Mouse (Mus musculus): ENCODE data around the gene Rac1.
"Not testable (repeated sequence)": the region's sequence is repeated elsewhere in the genome, so short reads cannot be mapped to it uniquely, and the experiment has no call there.

The Rac1 gene

DNA sequence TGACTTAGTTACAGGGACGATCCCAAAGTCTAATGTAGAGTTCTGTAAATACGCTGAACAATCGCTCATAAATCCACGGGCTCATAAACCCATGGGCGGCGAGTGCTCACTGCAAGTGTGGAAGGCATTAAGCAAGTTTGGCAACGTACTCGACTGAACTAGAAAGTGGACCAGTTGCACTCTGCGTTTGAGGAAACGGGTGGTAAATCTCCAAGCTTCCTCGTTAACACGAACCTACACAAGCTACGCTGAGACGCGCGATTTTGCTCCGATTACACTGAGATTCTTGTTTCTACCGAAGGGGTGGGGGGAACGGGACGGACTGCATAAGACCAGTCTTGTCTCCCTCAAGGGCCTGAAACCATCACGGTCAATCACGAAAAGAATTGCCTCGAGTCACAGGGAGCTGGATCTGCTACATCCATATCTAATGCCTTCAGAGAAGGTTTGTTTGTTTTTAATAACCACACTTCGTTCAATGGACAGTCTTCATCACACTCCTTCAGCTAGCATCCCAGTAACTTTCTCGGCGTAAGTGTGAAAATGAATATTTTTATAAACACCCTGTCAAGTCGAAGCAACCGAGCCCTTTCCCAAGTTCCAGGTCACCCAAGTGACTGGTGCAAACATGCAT lies 1.0 kb downstream of the Rac1 start:
- no peak for DNase-seq (ENCODE audit: extremely low read depth, low read depth, low spot score)

DNA sequence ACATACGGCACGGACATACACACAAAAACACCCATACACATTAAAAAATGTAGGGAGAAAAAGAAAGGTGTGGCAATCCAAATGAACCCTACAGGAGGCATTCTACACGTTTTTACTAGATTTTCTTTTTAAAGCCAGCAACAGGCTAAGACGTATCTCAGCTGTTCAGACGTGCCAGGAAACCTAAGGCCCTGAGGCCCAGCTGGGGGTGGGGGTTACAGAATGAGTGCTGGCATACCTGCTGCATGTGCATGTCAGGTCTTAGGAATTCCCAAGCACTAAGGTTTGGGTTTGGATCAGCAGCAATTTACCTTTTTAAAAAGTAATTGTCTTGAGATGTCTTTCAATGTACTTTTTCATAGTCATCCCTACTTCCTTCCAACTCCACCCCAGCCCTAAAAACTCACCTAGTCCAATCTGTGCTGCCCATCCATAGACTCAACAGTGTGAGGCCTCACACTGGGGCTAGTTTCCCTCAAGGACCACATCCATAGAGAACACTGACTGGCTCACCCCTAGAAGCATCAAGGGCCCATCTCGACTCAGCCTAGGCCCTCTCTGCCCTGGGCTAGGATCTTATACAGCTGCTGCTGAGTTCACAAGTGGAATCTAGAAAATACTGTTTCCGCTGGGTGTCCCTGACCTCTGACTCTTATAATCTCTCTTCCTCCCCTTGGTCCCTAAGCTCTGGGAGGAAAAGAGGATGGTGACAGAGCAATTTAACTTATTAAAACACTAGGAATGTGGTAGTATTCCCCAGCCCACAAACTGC lies 2.2 kb downstream of the Rac1 start:
- DNase-seq (ENCODE audit: extremely low read depth, low read depth, low spot score): no peak

DNA sequence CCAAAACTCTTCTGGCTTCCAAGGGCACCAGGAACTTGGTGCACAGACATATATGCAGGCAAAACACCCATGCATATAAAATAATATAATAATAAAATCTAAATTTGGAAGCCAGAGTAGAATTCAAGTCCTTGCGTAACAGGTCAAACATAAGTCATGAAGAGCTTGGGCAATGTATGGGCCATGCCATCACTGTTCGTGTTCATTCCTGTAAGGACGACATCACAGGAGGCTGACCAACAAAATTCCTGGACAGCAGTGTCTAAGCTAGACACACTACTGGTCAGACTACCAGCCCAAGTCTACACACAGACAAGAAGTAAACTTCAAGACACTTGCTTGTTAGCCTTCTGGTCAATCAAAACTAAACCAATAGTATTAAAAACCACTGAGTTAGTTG lies 5.0 kb downstream of the Rac1 start:
- peak; percentile 45 for DNase-seq (ENCODE audit: extremely low read depth, low read depth, low spot score)

DNA sequence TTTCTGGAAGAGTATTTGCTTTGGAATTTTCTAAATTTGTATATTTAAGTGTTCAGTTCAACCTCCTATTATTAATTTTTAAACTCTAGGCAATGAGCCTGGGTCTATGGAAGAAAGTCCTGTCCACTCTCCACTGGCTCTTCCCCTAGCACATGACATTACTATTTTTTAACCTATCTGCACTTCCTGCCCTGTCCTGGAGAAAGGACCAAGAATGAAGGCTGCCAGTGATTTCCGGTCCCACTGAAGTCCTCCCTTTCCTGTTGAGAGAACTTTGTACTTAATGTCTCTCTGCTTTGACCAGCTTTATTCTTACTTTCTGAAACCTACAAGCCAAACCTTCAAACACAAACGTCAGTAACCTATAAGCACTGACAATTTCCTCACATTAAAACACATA lies 7.4 kb downstream of the Rac1 start:
- DNase-seq (ENCODE audit: extremely low read depth, low read depth, low spot score): no peak

DNA sequence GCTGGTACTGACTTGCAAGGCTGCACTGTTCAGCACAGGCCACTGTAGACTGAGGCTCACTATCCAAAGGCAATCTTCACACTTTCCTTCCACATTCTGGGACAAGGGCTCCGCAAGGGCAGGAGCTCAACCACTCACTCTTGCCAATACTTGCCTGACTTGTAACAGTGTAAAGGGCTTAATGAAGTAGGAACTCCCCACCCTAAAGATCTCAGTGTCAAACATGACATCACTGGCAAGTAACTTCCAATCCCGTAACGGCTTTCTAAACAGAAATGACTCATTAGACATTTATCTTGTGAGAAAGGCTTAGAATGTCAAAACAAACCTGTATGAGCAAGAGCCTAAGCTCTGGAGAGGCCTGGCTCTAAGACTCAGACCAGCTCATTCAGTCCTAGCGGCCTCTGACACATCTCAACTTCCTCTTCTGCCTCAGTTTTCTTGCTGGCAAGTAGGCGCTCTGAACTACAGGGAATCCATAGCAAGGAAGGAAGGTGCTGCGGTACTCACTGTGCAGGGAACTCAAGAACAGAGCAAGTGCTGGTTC lies 9.7 kb downstream of the Rac1 start:
- DNase-seq (ENCODE audit: extremely low read depth, low read depth, low spot score): peak; percentile 63

DNA sequence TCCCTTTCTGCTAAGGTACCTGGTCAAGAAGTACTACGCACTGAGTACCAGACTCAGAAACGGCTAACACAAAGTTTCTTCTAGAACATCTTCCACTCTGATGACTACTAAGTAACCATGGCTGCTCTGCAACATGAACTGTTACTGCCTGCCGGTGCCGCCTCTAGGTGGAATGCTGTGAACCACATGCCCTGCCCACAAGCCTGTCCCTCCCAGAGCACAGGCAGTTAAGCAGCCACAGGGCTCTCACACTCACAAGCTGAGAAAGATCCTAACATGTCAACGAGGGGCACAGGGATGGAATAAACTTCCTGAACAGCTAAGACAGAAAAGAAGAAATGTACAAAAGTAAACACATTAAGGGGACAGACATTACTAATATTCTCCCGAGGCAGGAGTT lies 10.4 kb downstream of the Rac1 start:
- no peak for DNase-seq (ENCODE audit: extremely low read depth, low read depth, low spot score)

DNA sequence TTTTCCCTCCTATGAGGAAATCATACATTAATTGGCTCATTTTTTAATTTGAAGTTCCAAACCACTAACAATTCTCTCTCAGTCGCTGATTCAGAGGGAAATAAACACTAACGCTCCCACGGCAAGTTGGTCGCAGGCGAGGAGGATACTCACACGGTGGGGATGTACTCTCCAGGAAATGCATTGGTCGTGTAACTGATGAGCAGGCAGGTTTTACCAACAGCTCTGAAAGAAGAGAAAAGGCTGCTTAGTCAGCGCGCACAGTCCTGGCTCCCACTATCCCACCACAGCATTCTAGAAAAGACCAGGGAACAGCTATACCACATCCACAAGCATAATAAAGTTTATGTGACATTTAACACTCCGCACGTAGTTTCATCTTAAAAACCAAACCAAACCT lies 10.8 kb downstream of the Rac1 start:
- no peak for DNase-seq (ENCODE audit: extremely low read depth, low read depth, low spot score)

DNA sequence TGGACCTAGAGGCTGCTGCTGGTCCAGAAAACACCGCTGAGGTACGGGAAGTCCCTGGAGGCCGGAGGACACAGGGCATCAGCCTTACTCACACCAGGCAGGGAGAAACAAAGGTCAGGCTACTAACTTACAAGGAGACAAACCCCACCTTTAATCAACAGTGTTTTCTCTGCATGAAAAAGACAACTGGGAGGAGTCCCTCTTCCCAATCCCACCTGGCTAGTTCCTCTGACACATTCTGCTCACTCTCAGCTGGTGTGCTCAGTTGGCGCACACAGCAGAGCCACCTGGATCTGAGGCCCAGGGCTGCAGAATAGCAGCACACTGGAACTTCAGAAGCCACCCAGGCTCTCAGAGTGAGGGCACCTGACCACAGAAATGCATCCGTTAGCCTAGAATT lies 13.0 kb downstream of the Rac1 start:
- no peak for DNase-seq (ENCODE audit: extremely low read depth, low read depth, low spot score)

DNA sequence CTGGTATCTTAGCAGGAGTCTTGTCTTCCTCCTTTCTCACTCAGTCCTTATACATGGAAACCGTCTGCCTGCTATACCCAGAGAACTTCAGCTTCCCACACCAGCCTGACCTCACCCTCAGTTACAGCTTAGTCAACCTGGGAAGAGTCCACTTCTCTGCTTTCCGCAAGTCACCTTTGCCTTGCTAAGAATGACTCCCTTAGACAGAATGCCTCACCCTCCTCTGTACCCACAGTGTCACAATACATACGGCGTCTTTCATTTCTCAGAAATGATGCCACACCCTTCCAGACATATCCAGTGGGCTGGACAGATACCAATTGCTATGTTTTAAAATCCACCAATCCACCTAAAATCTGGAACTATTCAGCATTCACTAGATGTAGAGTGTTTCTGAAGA lies 15.5 kb downstream of the Rac1 start:
- peak; percentile 19 for DNase-seq (ENCODE audit: extremely low read depth, low read depth, low spot score)

DNA sequence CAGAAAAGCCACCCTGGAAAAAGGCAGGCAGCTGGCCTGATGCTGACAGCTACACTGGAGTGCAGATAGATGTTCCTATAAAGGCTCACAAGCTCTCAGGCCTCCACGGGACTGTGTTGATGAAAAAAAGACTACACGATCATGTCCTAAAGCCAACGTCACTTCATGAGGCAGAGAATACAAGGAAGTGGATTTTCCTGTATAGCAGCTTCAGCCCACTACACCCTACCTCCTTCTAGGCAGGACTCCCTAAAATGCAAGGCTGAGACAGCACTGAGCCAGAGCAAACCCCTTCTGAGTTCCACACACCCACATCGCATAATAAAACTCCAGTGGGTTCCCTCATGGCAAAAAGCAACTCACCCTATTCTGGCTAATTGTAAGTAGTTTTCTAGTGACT lies 16.3 kb downstream of the Rac1 start:
- no peak for DNase-seq (ENCODE audit: extremely low read depth, low read depth, low spot score)

DNA sequence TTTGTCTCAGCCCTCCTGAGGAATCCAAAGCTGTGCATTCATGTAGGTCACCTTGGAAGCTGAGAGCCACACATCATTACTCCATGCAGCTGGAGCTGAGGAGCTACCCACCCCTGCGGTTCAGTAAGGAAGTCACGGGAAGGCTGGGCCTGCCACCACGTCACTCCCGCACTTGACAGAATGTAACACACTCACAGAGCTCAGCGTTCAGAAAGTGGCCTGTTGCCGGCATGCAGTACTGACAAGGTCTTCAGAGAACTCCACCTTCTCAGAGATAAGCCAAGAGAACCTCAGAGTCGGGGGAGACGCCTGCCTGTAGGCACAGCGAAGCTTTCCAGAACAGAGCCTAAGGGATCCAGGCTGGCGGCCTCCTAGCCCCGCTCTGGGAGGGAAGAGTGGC lies 18.1 kb downstream of the Rac1 start:
- no peak for DNase-seq (ENCODE audit: extremely low read depth, low read depth, low spot score)

DNA sequence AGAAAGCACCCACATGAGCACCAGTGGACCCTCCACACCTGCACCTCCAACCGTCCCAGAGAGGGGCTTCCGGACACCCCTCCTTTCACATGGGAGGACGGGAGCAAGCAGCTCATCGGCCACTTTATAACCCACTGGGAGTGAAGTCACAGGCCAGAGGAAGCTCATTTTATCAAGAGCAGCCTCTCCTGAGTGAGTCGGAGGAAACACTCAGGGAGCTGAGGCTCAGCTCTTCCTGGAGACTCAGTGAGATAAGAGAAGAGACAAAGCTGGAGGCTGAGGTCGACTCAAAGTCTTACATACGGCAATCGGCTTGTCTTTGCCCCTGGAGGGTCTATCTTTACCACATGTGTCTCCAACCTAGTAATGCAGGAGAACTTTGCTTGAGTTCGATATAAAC lies 18.5 kb downstream of the Rac1 start:
- DNase-seq (ENCODE audit: extremely low read depth, low read depth, low spot score): no peak

DNA sequence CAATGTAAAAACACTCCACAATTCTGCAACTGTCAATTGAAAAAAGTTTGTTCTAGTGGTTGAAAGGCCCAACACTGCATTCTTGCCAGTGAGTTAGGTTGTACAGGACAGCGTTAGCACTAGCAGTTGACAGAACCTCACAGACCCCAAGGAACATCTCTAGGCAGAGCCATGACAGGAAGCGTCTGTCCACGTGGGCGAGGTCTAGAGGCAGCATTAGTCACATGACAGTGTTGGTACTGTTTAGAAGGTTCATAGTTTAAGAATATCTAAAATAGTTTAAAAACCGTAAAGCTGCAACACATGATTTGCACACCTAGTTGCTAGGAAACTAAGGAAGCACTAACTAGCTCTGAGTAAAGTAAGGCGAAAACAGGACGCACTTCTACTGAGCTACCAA lies 22.3 kb downstream of the Rac1 start:
- no peak for DNase-seq (ENCODE audit: extremely low read depth, low read depth, low spot score)

DNA sequence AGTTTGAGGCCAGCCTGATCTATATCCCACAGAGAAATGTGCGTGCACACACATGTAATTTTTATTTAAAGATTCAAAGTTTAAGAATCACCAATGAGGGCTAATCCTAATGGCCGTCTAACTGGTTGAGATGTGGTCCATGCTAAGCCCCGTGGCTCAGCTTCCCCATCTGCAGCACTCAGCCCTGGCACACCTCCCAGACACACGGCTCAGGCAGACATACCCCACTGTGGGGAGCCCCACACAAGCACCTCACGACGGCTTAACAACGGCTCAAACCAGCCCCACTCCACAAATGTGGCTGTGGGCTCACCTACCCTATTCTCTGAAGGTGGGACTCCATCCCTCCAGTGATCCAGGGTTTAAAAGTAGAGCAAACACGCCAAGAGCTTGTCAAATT lies 22.8 kb downstream of the Rac1 start:
- DNase-seq (ENCODE audit: extremely low read depth, low read depth, low spot score): no peak

DNA sequence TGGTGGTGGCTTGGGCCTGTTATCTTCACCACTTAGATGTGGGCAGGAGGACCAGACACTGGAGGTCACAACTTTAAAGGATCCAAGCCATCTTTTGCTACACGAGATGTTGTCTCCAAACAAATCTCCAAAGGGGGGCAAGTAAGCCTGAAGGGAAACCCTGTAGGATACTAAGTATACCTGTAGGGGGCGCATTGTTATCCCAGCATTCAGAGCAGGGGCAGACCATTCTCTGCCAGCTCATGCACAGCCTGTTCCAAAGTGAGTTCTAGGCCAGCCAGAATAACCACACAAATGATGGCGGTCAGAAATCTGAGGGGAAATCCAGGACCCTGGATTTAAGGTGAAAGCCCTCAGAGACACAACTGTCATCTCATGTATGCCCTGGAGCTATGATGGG lies 23.4 kb downstream of the Rac1 start:
- no peak for DNase-seq (ENCODE audit: extremely low read depth, low read depth, low spot score)

DNA sequence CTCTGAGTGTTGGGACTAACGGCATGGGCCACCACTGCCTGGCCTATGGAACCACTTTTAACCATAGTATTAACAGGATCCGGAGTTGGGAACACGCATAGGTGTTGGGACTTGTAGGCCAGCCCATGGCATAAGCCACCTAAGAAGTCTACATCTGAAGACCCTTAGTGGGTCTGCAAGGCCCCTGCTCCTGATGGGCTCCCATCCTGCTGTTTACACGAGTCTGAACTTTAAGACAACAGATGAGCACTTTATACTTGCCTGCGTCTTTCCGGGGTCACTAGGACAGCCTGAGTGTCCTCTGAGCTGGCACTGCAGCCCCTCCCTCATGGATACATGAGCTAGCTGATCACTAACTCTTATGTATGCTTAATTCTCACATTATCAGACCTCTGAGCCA lies 24.1 kb downstream of the Rac1 start:
- DNase-seq (ENCODE audit: extremely low read depth, low read depth, low spot score): no peak

DNA sequence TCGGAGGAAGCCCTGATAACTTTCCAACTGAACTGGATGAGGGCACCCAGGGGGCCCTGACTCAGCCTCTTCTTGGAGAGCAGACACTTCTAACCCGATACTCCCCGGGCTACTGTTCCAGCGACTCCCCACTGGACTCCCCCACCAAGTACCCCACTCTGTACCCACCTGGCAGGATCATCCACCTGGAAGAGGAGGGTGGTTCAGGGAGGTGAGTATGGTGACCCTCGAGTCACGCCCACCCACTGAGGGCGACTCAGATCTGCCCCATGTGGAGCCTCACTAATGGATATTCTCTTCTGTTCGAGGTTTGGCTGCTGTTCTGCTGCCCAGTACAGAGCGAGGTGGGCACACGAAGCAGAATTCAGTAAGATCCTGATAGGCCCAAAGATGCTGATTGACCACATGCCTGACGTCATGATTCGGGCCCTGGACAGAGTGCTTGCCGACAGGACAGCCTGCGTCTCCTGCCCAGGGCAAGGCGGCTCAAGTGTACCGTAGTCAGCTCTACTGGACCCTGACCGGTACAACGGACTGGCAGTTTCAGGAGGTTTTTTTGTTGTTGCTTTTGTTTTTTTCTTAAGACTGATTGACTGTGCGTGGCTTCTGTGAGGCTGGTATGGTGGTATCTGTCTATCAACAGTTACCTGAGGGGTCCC lies 24.8 kb downstream of the Rac1 start:
- DNase-seq (ENCODE audit: extremely low read depth, low read depth, low spot score): no peak

DNA sequence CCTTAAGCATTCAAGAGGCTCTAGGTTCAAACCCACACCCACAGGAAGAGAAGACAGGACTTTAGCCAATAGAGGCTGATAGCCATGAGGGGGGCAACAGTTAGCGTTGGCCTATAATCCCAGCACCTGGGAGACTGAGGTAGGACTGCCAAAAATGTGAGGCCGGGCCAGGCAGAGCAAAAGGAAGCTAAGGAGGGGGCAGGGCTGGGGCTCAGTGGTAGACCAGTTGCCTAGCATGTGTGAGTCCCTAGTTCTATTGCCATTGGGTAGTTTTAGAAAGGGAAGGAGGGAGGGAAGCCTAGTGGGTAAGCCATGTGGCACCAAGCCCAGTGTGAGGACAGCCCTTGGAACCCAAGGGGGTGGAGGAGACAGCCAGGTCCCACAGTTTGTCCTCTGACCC lies 26.2 kb downstream of the Rac1 start:
- no peak for DNase-seq (ENCODE audit: extremely low read depth, low read depth, low spot score)

DNA sequence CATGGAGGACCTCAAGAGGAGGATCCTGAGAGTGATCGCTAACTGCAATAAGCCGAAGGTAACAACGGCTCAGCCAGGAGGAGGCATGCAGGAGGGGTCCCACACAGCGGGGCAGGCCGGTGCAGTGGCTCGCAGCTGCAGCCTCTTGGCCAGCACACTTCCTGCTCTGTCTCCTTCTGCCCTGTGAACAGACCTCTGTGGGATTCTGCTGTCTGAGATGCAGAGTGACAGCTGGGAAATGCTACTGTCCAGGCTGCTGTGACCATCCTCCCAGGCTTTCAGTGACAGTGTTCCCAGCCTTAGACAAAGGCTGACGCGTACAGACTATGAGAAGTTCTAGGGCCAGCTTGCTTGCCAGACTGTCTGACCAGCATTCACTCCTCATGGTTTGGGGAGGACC lies 26.7 kb downstream of the Rac1 start:
- DNase-seq (ENCODE audit: extremely low read depth, low read depth, low spot score): no peak

DNA sequence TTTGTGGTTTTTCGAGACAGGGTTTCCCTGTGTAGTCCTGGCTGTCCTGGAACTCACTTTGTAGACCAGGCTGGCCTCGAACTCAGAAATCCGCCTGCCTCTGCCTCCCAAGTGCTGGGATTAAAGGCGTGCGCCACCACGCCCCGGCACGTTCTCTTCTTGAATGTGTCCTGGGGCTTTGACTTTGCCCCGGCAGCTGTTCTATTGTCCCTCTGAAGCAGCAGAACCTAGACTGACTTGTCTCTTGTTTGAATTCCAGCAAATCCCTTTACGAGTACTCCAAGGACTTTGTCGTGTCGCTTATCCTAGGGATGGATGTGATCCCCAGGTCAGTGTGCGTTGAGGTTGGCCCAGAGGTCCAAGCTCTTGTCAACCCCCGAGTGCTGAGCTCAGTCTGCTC lies 27.1 kb downstream of the Rac1 start:
- not testable (repeated sequence) for DNase-seq (ENCODE audit: extremely low read depth, low read depth, low spot score)

DNA sequence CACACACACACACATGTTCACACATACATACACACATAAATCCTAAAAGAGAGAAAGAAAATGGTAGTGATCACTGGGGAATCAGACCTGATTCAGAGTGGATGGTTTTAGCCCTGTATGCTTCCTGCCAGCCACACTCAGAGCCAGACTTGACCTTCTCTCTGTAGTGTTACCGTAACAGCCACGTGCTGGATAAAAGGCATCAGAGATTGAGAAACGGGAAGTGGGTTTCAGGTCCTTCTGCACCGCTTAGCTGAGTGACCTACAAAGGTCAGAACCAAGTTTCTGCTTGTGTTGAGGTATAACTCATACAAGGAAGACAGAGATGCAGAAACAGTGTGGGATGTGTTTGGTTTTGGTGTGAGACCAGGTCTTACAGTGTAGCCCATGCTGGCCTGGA lies 28.1 kb downstream of the Rac1 start:
- no peak for DNase-seq (ENCODE audit: extremely low read depth, low read depth, low spot score)

DNA sequence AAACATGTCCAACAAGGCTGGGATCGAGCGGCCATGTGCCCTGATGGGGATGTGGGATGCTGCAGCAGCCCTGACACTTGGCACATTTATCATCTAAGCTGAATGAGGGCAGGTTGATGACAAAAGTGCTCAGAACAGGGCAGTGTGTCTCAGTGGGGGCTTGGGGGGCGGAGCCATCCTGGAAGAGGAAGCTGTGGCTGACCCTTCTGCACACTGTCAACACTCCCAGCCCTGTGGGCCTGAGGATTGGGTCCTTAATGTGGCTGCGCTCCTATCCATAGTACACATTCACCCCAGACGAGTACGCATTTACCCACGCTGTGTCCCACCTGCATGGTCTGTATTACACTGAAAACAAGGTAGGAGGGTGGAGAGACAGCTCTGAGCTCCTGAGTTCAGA lies 28.6 kb downstream of the Rac1 start:
- no peak for DNase-seq (ENCODE audit: extremely low read depth, low read depth, low spot score)
